Mouse (Mus musculus) kidney, adult 8-10 months (tissue): ENCODE data around the gene B3gnt9.
A peak's percentile ranks its signal among the peaks of the same experiment; 100 is the strongest.

Source experiments
- DNase-seq, 2 experiments: peaks; one replicate each; pipeline ENCODE4 v3.0.0; 2022

B3gnt9 gene

GRCm38 (mm10) chr8:105281821-105282220, 26.9 kb upstream of the B3gnt9 start:
- no peak for DNase-seq

GRCm38 (mm10) chr8:105280567-105280966, 25.6 kb upstream of the B3gnt9 start:
- no peak for DNase-seq

- DNase-seq: peak; percentile 90 to 92
Measured at GRCm38 (mm10) chr8:105278911-105279334, 24.0 kb upstream of the B3gnt9 start.

- DNase-seq: peak in 1 of 2 experiments; percentile 39
Measured at GRCm38 (mm10) chr8:105276292-105277120, 21.6 kb upstream of the B3gnt9 start.

GRCm38 (mm10) chr8:105275840-105276239, 20.9 kb upstream of the B3gnt9 start, which contains the start of gene Nol3:
Gene Nol3 (plus strand): TSS chr8:105276140.
- DNase-seq: no peak

GRCm38 (mm10) chr8:105275387-105275786, 20.4 kb upstream of the B3gnt9 start:
- DNase-seq: no peak

- no peak for DNase-seq
Measured at GRCm38 (mm10) chr8:105270916-105271186, 15.9 kb upstream of the B3gnt9 start.

GRCm38 (mm10) chr8:105270101-105270915, 15.4 kb upstream of the B3gnt9 start:
- no peak for DNase-seq

- DNase-seq: peak; percentile 66 to 69
Measured at GRCm38 (mm10) chr8:105269461-105269947, 14.6 kb upstream of the B3gnt9 start, which contains the start of gene Hsf4. Gene Hsf4 (plus strand): TSS chr8:105269801.

- no peak for DNase-seq
Measured at GRCm38 (mm10) chr8:105269075-105269458, 14.1 kb upstream of the B3gnt9 start.

GRCm38 (mm10) chr8:105268342-105269074, 13.6 kb upstream of the B3gnt9 start:
- no peak for DNase-seq

GRCm38 (mm10) chr8:105266775-105267174, 11.8 kb upstream of the B3gnt9 start:
- no peak for DNase-seq

GRCm38 (mm10) chr8:105265128-105265527, 10.2 kb upstream of the B3gnt9 start:
- peak in 1 of 2 experiments; percentile 36 for DNase-seq

GRCm38 (mm10) chr8:105264024-105264982, 9.3 kb upstream of the B3gnt9 start, which contains the start of the genes Tradd and Fbxl8:
Gene Tradd (minus strand): TSS chr8:105264609.
Gene Fbxl8 (plus strand): TSS chr8:105264648.
- DNase-seq: peak; percentile 60 to 75

GRCm38 (mm10) chr8:105263244-105263912, 8.4 kb upstream of the B3gnt9 start:
- no peak for DNase-seq

GRCm38 (mm10) chr8:105261326-105261980, 6.5 kb upstream of the B3gnt9 start:
- DNase-seq: no peak

GRCm38 (mm10) chr8:105260371-105261099, 5.6 kb upstream of the B3gnt9 start:
- DNase-seq: no peak

- DNase-seq: peak in 1 of 2 experiments; percentile 61
Measured at GRCm38 (mm10) chr8:105259721-105260320, 4.9 kb upstream of the B3gnt9 start.
